Mouse (Mus musculus): ENCODE measurements around the gene Slc12a5. TPM values are rescaled to one million over a fixed set of nuclear protein-coding genes. Genes with fewer than 3 reads are reported as not detected.

The Slc12a5 gene
- total RNA-seq, 2 experiments from 2014 or later, result 4.3 to 7.9 TPM

- DNase-seq, result peak; percentile 64 to 78
These were observed 19.1 kb downstream of the Slc12a5 start for GRCm38 (mm10) chr2:164979749-164980148.

- DNase-seq, result no peak
These were observed 25.4 kb downstream of the Slc12a5 start for GRCm38 (mm10) chr2:164985962-164986361.

GRCm38 (mm10) chr2:164986371-164987027 is 25.9 kb downstream of the Slc12a5 start:
- no peak for DNase-seq

GRCm38 (mm10) chr2:164988777-164989176 is 28.2 kb downstream of the Slc12a5 start:
- DNase-seq, result no peak

GRCm38 (mm10) chr2:164991111-164991510 is 30.5 kb downstream of the Slc12a5 start:
- no peak for DNase-seq

GRCm38 (mm10) chr2:164991808-164992207 is 31.2 kb downstream of the Slc12a5 start:
- DNase-seq, result no peak

- DNase-seq, result no peak
These were observed 33.6 kb downstream of the Slc12a5 start for GRCm38 (mm10) chr2:164994156-164994555.

GRCm38 (mm10) chr2:164994659-164995428 is 34.2 kb downstream of the Slc12a5 start:
- DNase-seq, result no peak

- no peak for DNase-seq
These were observed 35.4 kb downstream of the Slc12a5 start for GRCm38 (mm10) chr2:164995976-164996375.

- DNase-seq, result peak; percentile 20 to 25
These were observed 36.5 kb downstream of the Slc12a5 start for GRCm38 (mm10) chr2:164996848-164997720.

GRCm38 (mm10) chr2:164997721-164998428 is 37.3 kb downstream of the Slc12a5 start:
- peak; percentile 70 to 74 for DNase-seq

- no peak for DNase-seq
These were observed 41.4 kb downstream of the Slc12a5 start for GRCm38 (mm10) chr2:165001958-165002357.

GRCm38 (mm10) chr2:165003108-165003507 is 42.5 kb downstream of the Slc12a5 start:
- DNase-seq, result no peak

GRCm38 (mm10) chr2:165004237-165004636 is 43.6 kb downstream of the Slc12a5 start:
- DNase-seq, result no peak

GRCm38 (mm10) chr2:165006813-165007212 is 46.2 kb downstream of the Slc12a5 start:
- DNase-seq, result no peak

- DNase-seq, result no peak
These were observed 47.4 kb downstream of the Slc12a5 start for GRCm38 (mm10) chr2:165007986-165008385.

- no peak for DNase-seq
These were observed 48.6 kb downstream of the Slc12a5 start for GRCm38 (mm10) chr2:165009161-165009560.

GRCm38 (mm10) chr2:165009581-165009980 is 49.0 kb downstream of the Slc12a5 start:
- peak; percentile 45 to 69 for DNase-seq

- DNase-seq, result peak; percentile 62 to 71
These were observed 49.7 kb downstream of the Slc12a5 start for GRCm38 (mm10) chr2:165010351-165010750.

- DNase-seq, result no peak
These were observed 54.3 kb downstream of the Slc12a5 start for GRCm38 (mm10) chr2:165014935-165015334.

- no peak for DNase-seq
These were observed 59.9 kb downstream of the Slc12a5 start for GRCm38 (mm10) chr2:165020490-165020889.

GRCm38 (mm10) chr2:165027163-165027562 is 66.6 kb downstream of the Slc12a5 start:
- no peak for DNase-seq

Data from adrenal gland, postnatal 36 days (tissue).